Mouse (Mus musculus) ovary, adult 2 months (tissue): ENCODE measurements around the gene Tmbim1. TPM values are rescaled to one million over a fixed set of nuclear protein-coding genes. Genes with fewer than 3 reads are reported as not detected.

Source experiments
- polyA plus RNA-seq: library from polyadenylated mRNA; depleted of rRNA; stranded (reverse); fragments of >200 nt; gene quantifications from 2 replicates; pipeline ENCODE4 v1.2.3, GENCODE M21; 2012; rRNA removed

Gene Tmbim1
- polyA plus RNA-seq, result 205 and 273 TPM in 2 replicates

GRCm38 (mm10) chr1:74305522-74305921 is at the start of gene Tmbim1:
Gene Tmbim1 (minus strand): TSS chr1:74305622.

GRCm38 (mm10) chr1:74284543-74285160 is 20.8 kb downstream of the Tmbim1 start, which contains the start of the genes Aamp and Pnkd:
Gene Aamp (minus strand): TSS chr1:74284738.
Gene Pnkd (plus strand): TSS chr1:74284930.

GRCm38 (mm10) chr1:74278538-74278937 is 26.9 kb downstream of the Tmbim1 start, which contains the start of gene Gpbar1:
Gene Gpbar1 (plus strand): TSS chr1:74278550.

Other genes starting within 250 kb of the Tmbim1 start
- gene Tns1, start 181.2 kb downstream of the Tmbim1 start, polyA plus RNA-seq, result 239 and 258 TPM in 2 replicates
- gene Rufy4, start 180.1 kb downstream of the Tmbim1 start, polyA plus RNA-seq, result 0.86 and 1.3 TPM in 2 replicates
- 0.21 and 0.23 TPM in 2 replicates for gene Cxcr2, start 151.6 kb downstream of the Tmbim1 start, polyA plus RNA-seq
- gene Cxcr1, start 111.0 kb downstream of the Tmbim1 start, polyA plus RNA-seq, result not detected in 2 replicates
- gene Arpc2, start 69.5 kb downstream of the Tmbim1 start, polyA plus RNA-seq, result 160 and 164 TPM in 2 replicates
- 3.9 and 4.9 TPM in 2 replicates for gene Gpbar1, start 27.1 kb downstream of the Tmbim1 start, polyA plus RNA-seq
- gene Aamp, start 20.9 kb downstream of the Tmbim1 start, polyA plus RNA-seq, result 215 and 265 TPM in 2 replicates
- gene Pnkd, start 20.7 kb downstream of the Tmbim1 start, polyA plus RNA-seq, result 70.9 and 78.6 TPM in 2 replicates
- gene Catip, start 56.5 kb upstream of the Tmbim1 start, polyA plus RNA-seq, result 7.0 and 7.4 TPM in 2 replicates
- 38.4 and 39.4 TPM in 2 replicates for gene Slc11a1, start 69.6 kb upstream of the Tmbim1 start, polyA plus RNA-seq
- gene Ctdsp1, start 85.9 kb upstream of the Tmbim1 start, polyA plus RNA-seq, result 176 and 180 TPM in 2 replicates
- gene Vil1, start 103.8 kb upstream of the Tmbim1 start, polyA plus RNA-seq, result 1.8 and 2.7 TPM in 2 replicates
- 21.1 and 26.1 TPM in 2 replicates for gene Cnot9, start 200.4 kb upstream of the Tmbim1 start, polyA plus RNA-seq
- gene Plcd4, start 237.3 kb upstream of the Tmbim1 start, polyA plus RNA-seq, result 0.21 and 0.50 TPM in 2 replicates
- gene Usp37, start 238.7 kb upstream of the Tmbim1 start, polyA plus RNA-seq, result 4.1 and 4.5 TPM in 2 replicates